Mouse (Mus musculus) left cerebral cortex, postnatal 4 days (tissue): ENCODE data around the gene Tppp2. TPM values are rescaled to one million over a fixed set of nuclear protein-coding genes. Genes with fewer than 3 reads are reported as not detected.

ENCODE experiments used
- DNase-seq: peaks from one replicate; pipeline ENCODE4 v3.0.0-alpha.2; 2022
- intact Hi-C: fragments of 180-260 bp; cut with DNase I; formaldehyde crosslinking; loops from one replicate; pipeline ENCODE4 v1.15.1; 2025
- total RNA-seq, 2 experiments: library from RNA; stranded (reverse); gene quantifications; 2 replicates each; pipeline ENCODE4 v1.2.3; 2021

Tppp2 gene
- not detected for total RNA-seq

GRCm38 (mm10) chr14:51918125-51918524 lies at the start of gene Tppp2:
Tppp2 (plus strand) TSS chr14:51918425.
- no peak for DNase-seq
- intact Hi-C loops = no loop called here

GRCm38 (mm10) chr14:51870756-51871155 lies 47.5 kb upstream of the Tppp2 start:
- intact Hi-C loops = loop anchor here (10.0 kb wide), 1 partner anchor 766 kb away; no protein-coding TSS in a partner anchor
- DNase-seq = no peak

- DNase-seq = no peak
- intact Hi-C loops = loop anchor here (10.0 kb wide), 1 partner anchor 767 kb away; no protein-coding TSS in a partner anchor
Observed at GRCm38 (mm10) chr14:51871741-51872140, 46.5 kb upstream of the Tppp2 start.

- intact Hi-C loops = loop anchor here (10.0 kb wide), 1 partner anchor 773 kb away; no protein-coding TSS in a partner anchor
Observed at GRCm38 (mm10) chr14:51877517-51877916, 40.7 kb upstream of the Tppp2 start.

GRCm38 (mm10) chr14:51883527-51884030 lies 34.6 kb upstream of the Tppp2 start:
- peak; percentile 66 for DNase-seq
- intact Hi-C loops = no loop called here

More at GRCm38 (mm10) chr14:51877517-51877916, 40.7 kb upstream of the Tppp2 start:
- DNase-seq = no peak

GRCm38 (mm10) chr14:51884031-51884544 lies 34.1 kb upstream of the Tppp2 start:
- DNase-seq = no peak
- intact Hi-C loops = no loop called here

- peak; percentile 97 for DNase-seq
- intact Hi-C loops = no loop called here
Observed at GRCm38 (mm10) chr14:51884598-51885331, 33.5 kb upstream of the Tppp2 start, which contains the start of gene Mettl17. Mettl17 (plus strand) TSS chr14:51884842.

- no peak for DNase-seq
- intact Hi-C loops = no loop called here
Observed at GRCm38 (mm10) chr14:51886051-51886450, 32.2 kb upstream of the Tppp2 start.

GRCm38 (mm10) chr14:51889833-51890232 lies 28.4 kb upstream of the Tppp2 start:
- intact Hi-C loops = loop anchor here (5.0 kb wide), 1 partner anchor 117 kb away; no protein-coding TSS in a partner anchor
- DNase-seq = no peak

- intact Hi-C loops = loop anchor here (5.0 kb wide), 1 partner anchor 115 kb away; no protein-coding TSS in a partner anchor
- no peak for DNase-seq
Observed at GRCm38 (mm10) chr14:51892191-51892939, 25.9 kb upstream of the Tppp2 start, which contains the start of gene Slc39a2. Slc39a2 (plus strand) TSS chr14:51892889.

- intact Hi-C loops = loop anchor here (5.0 kb wide), 1 partner anchor 114 kb away; no protein-coding TSS in a partner anchor
Observed at GRCm38 (mm10) chr14:51893094-51893794, 25.0 kb upstream of the Tppp2 start.

GRCm38 (mm10) chr14:51893809-51894208 lies 24.4 kb upstream of the Tppp2 start:
- no peak for DNase-seq
- intact Hi-C loops = loop anchor here (5.0 kb wide), 1 partner anchor 113 kb away; no protein-coding TSS in a partner anchor

More at GRCm38 (mm10) chr14:51893094-51893794, 25.0 kb upstream of the Tppp2 start:
- no peak for DNase-seq

GRCm38 (mm10) chr14:51895071-51895470 lies 23.2 kb upstream of the Tppp2 start:
- DNase-seq = no peak
- intact Hi-C loops = no loop called here

GRCm38 (mm10) chr14:51896019-51896418 lies 22.2 kb upstream of the Tppp2 start:
- DNase-seq = no peak
- intact Hi-C loops = no loop called here

- intact Hi-C loops = no loop called here
- no peak for DNase-seq
Observed at GRCm38 (mm10) chr14:51896539-51897170, 21.6 kb upstream of the Tppp2 start.

- intact Hi-C loops = no loop called here
- DNase-seq = no peak
Observed at GRCm38 (mm10) chr14:51899351-51899750, 18.9 kb upstream of the Tppp2 start.

GRCm38 (mm10) chr14:51902806-51903710 lies 15.2 kb upstream of the Tppp2 start:
- intact Hi-C loops = no loop called here
- peak; percentile 87 for DNase-seq

- DNase-seq = no peak
- intact Hi-C loops = no loop called here
Observed at GRCm38 (mm10) chr14:51903782-51904181, 14.4 kb upstream of the Tppp2 start.

GRCm38 (mm10) chr14:51904706-51905105 lies 13.5 kb upstream of the Tppp2 start:
- intact Hi-C loops = no loop called here
- no peak for DNase-seq
